Mouse (Mus musculus) kidney, embryonic 16.5 days (tissue): ENCODE results near the gene Vmn1r30. TPM values are rescaled to one million over a fixed set of nuclear protein-coding genes. Genes with fewer than 3 reads are reported as not detected.

Source experiments
- ATAC-seq: fragments of 200-750 bp; cut with Nextera tagmentation; 2 replicates; pipeline ENCODE4 v1.8.0; 2017; ENCODE audit warnings: moderate TSS enrichment; ENCODE audit not compliant: low FRiP score, low TSS enrichment
- H3K27ac ChIP-seq: fragments of 300-500 bp; sonication (generic); 2 replicates; pipeline ENCODE4 v1.5.1; 2014; ENCODE audit warnings: low read length
- H3K27me3 ChIP-seq: fragments of 300-500 bp; sonication (generic); 2 replicates; pipeline ENCODE4 v1.6.1; 2014; ENCODE audit warnings: low read length, control low read depth, mixed read lengths; ENCODE audit not compliant: insufficient read depth
- H3K36me3 ChIP-seq: fragments of 300-500 bp; sonication (generic); 2 replicates; pipeline ENCODE4 v1.6.1; 2014; ENCODE audit warnings: low read length, control low read depth, mixed read lengths; ENCODE audit not compliant: insufficient read depth
- H3K4me1 ChIP-seq: fragments of 300-500 bp; sonication (generic); 2 replicates; pipeline ENCODE4 v1.6.1; 2014; ENCODE audit warnings: low read length, control low read depth, mixed read lengths; ENCODE audit not compliant: insufficient read depth
- H3K4me2 ChIP-seq: fragments of 300-500 bp; sonication (generic); replicated peaks from 2 replicates; pipeline ENCODE4 v1.6.1; 2014; ENCODE audit warnings: low read depth, low read length
- H3K4me3 ChIP-seq: fragments of 300-500 bp; sonication (generic); 2 replicates; pipeline ENCODE4 v1.5.1; 2014; ENCODE audit warnings: mild to moderate bottlenecking, low read length
- H3K9ac ChIP-seq: fragments of 300-500 bp; sonication (generic); replicated peaks from 2 replicates; pipeline ENCODE4 v1.6.1; 2014; ENCODE audit warnings: low read length
- H3K9me3 ChIP-seq: fragments of 300-500 bp; sonication (generic); 2 replicates; pipeline ENCODE4 v1.6.1; 2016; ENCODE audit warnings: low read length, control low read depth
- WGBS: fragments of 180-500 bp; shearing (Covaris S2); extraction: QIAGEN DNeasy Blood & Tissue Kit; methylation state at CpG from one replicate; pipeline ENCODE4 v1.1.7; 2014; 5-methylcytosine and 5-hydroxymethylcytosine counted together
- polyA plus RNA-seq: library from polyadenylated mRNA; unstranded; fragments of >200 nt; fragmentation: Nextera tagmentation; extraction: Ambion mirVana; gene quantifications from 2 replicates; pipeline ENCODE4 v1.2.1, GENCODE M21; 2015

Gene Vmn1r30
- polyA plus RNA-seq, result not detected in 2 replicates

DNA sequence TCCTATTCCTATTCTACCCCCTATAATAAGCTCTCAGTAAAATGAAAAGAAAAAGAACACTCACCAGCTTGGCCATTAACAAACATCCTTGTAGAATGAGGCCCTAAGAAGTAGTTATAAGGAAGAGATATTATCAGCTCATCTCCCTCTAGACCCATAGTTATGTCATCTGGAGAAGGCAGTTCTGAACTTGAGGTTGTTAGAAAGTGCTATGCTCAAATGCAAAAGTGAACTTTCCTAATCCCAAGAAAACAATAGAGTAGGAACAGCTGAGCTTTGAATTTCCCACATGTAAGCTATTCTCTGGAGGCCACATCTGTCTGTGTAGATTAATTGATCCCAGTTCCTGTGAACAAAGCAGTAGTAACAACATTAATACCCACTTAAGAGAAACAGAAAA lies at the start of gene Vmn1r30:
Gene Vmn1r30, minus strand, starts transcription at position 101 of the 400 bp plus-strand sequence.
- no peak within 1 kb of the TSS for H3K4me2 ChIP-seq
- no peak for ATAC-seq
- no peak within 1 kb of the TSS for H3K9ac ChIP-seq
- H3K4me3 ChIP-seq, result no peak within 1 kb of the TSS
- no peaks in the 10 kb centered on the region for H3K9me3 ChIP-seq
- no peak within 1 kb of the TSS for H3K27ac ChIP-seq
- H3K27me3 ChIP-seq, result no peaks in the 10 kb centered on the region
- H3K36me3 ChIP-seq, result no peaks in the 10 kb centered on the region
- H3K4me1 ChIP-seq, result no peaks in the 10 kb centered on the region

GRCm38 (mm10) chr6:58475230-58475629 lies 32.0 kb upstream of the Vmn1r30 start, which contains the start of gene Vmn1r31:
Vmn1r31 (minus strand) TSS chr6:58475330.
- no peak for ATAC-seq
- no peak within 1 kb of the TSS for H3K4me3 ChIP-seq
- H3K4me1 ChIP-seq, result no peaks in the 10 kb centered on the region
- H3K27me3 ChIP-seq, result no peaks in the 10 kb centered on the region
- H3K9ac ChIP-seq, result no peak within 1 kb of the TSS
- no peak within 1 kb of the TSS for H3K27ac ChIP-seq
- WGBS, result 87% methylated on average over 1 of the region's 1 CpGs
- H3K4me2 ChIP-seq, result no peak within 1 kb of the TSS
- H3K36me3 ChIP-seq, result no peaks in the 10 kb centered on the region
- no peaks in the 10 kb centered on the region for H3K9me3 ChIP-seq

Other genes with a start within 250 kb of the Vmn1r30 start
- not detected in 2 replicates for gene Vmn1r27, start 224.6 kb downstream of the Vmn1r30 start, polyA plus RNA-seq
- not detected in 2 replicates for gene Vmn1r28, start 181.3 kb downstream of the Vmn1r30 start, polyA plus RNA-seq
- gene Vmn1r29, start 141.8 kb downstream of the Vmn1r30 start, polyA plus RNA-seq, result not detected in 2 replicates
- not detected in 2 replicates for gene Vmn1r31, start 31.9 kb upstream of the Vmn1r30 start, polyA plus RNA-seq
- gene Abcg2, start 141.1 kb upstream of the Vmn1r30 start, polyA plus RNA-seq, result 117 and 124 TPM in 2 replicates